Mouse (Mus musculus) liver, postnatal 0 days (tissue): ENCODE measurements around the gene Gm5431.

ENCODE experiments used
- CTCF ChIP-seq: sonication (generic); IDR thresholded peaks from 2 replicates; pipeline ENCODE4 v1.5.1; 2016; ENCODE audit warnings: antibody characterized with exemption, low read depth
- EP300 ChIP-seq: IDR thresholded peaks from 2 replicates; pipeline ENCODE4 v1.6.1; 2016; ENCODE audit warnings: antibody characterized with exemption, low read depth, mild to moderate bottlenecking

GRCm38 (mm10) chr11:48843202-48843601 is 58.8 kb downstream of the Gm5431 start:
- TF ChIP-seq CTCF (no peak), EP300 (no peak)
